Mouse (Mus musculus): Measurements from ENCODE around the gene Cenpi. TPM values are rescaled to one million over a fixed set of nuclear protein-coding genes. Genes with fewer than 3 reads are reported as not detected.
A peak's percentile ranks its signal among the peaks of the same experiment; 100 is the strongest.
"Not testable (repeated sequence)": the region's sequence is repeated elsewhere in the genome, so short reads cannot be mapped to it uniquely, and the experiment has no call there.

Gene Cenpi
- polyA plus RNA-seq, 1 experiment from 2014 or later, result 31.3 TPM

DNA sequence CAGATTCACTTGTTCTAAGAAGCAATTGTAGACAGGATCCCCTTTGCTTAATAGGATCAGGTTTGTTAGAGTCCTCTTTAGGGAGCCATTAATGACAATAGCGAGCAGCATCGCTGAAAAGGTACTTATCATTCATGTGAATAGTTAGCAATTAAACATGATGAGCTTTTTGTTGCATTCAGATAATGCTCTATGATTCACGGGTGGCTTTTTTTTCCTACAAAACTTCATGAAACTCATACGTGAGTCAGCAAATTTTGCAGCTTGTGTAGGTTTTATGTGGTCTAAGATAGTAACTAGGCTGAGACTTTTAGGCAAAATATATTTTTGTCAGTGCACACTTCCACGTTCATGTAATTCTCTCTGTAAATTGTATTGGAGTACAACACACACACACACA, 7.7 kb upstream of the Cenpi start:
- 62% methylated on average over 5 of the region's 5 CpGs for WGBS
- Histone ChIP-seq H3K4me1 (peaks cover 17% of the 10 kb centered on the region), H3K36me3 (peaks cover 2% of the 10 kb centered on the region; the same call in 1 of the 2 replicates), H3K9me3 (replicated peaks) (no peaks in the 10 kb centered on the region), H3K27ac (replicated peaks) (no peak overlapping the region), H3K4me3 (no peak overlapping the region), H3K27me3 (ENCODE audit: low read depth, poor library complexity, severe bottlenecking) (peaks cover 74% of the 10 kb centered on the region)
- DNase-seq (ENCODE audit: low spot score), result no peak

GRCm38 (mm10) chrX:134303287-134303686, 4.6 kb upstream of the Cenpi start:
- Histone ChIP-seq H3K4me3 (no peak overlapping the region), H3K27me3 (ENCODE audit: low read depth, poor library complexity, severe bottlenecking) (peaks cover 48% of the 10 kb centered on the region), H3K36me3 (peaks cover 2% of the 10 kb centered on the region; the same call in 1 of the 2 replicates), H3K27ac (replicated peaks) (no peak overlapping the region), H3K9me3 (replicated peaks) (no peaks in the 10 kb centered on the region), H3K4me1 (no peaks in the 10 kb centered on the region)
- DNase-seq (ENCODE audit: low spot score), result no peak
- 88% methylated on average over 1 of the region's 1 CpGs for WGBS

DNA sequence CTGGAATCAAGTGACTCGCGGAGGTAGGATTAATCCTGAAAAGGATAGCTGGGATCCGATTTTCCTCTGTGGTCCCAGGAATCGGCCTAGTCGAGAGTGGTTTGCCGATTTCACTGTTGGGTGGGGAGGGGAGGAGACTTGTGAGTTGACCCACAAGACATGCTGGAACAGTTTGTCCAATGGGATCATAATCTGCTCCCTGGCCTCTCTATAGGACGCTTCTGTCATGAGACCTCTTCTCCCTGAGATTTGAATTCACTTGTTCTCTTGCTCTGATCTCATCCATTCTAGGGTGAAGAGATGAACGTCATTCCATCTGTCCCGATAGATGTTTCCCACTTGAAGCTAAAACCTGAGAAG, 371 bp downstream of the Cenpi start:
- H3K9me3 ChIP-seq (replicated peaks), result no peaks in the 10 kb centered on the region
- peak overlapping the region; percentile 56 for H3K4me3 ChIP-seq
- 28% methylated on average over 9 of the region's 9 CpGs for WGBS
- DNase-seq (ENCODE audit: low spot score), result no peak
- peaks cover 33% of the 10 kb centered on the region for H3K36me3 ChIP-seq
- peaks cover 5% of the 10 kb centered on the region for H3K4me1 ChIP-seq
- H3K27me3 ChIP-seq (ENCODE audit: low read depth, poor library complexity, severe bottlenecking), result peaks cover 11% of the 10 kb centered on the region; the same call in 1 of the 2 replicates
- H3K27ac ChIP-seq (replicated peaks), result peak overlapping the region; percentile 85

DNA sequence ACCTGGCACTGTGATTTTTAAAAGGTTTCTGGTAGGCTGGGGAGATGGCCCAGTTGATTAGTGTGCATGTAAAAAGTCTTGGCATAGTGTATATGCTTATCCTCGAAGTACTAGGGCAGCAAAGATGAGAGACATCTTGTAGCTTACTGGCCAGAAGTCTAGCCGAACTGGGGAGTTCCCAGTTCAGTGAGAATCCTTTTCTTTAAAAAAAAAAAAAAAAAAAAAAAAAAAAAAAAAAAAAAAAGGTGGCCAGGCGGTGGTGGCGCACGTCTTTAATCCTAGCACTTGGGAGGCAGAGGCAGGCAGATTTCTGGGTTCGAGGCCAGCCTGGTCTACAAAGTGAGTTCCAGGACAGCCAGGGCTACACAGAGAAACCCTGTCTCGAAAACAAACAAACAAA, 3.3 kb downstream of the Cenpi start:
- H3K36me3 ChIP-seq, result peaks cover 45% of the 10 kb centered on the region

DNA sequence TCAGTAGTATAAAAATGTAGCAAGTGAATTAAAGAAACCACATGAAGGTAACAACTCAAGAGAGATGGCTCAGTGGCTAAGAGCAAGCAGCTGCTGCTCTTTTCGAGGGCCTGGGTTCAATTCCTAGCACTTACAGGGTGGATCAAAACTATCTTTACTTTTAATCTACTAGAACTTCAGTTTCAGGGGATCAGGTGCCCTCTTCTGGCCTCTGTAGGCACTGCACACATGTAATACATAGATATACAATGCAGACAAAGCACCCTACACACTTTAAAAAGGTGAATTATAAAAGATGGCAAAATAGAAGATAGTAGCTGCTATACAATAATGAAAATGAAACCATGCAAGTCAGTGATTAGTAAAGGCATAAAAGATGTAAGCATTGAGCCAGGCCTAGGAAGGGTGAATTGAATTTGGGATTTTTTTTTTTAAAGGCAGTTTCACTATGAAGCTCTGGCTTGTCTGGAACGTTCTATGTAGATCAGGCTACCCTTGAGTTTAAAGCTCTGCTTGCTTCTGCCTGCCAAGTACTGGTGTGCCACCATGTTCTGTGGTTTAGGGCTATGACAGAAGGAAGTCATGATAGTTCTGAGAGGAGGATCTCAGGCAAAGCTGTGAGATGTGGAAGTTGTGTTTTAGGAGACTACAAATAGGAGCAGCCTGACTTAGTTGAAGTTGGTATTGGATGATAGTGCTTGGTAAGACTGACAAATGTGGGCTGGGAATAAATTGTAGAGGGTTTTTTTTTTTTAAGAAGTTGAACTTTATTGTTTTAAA, 11.5 kb downstream of the Cenpi start:
- Histone ChIP-seq H3K36me3 (peaks cover 64% of the 10 kb centered on the region), H3K27ac (replicated peaks) (no peak overlapping the region), H3K27me3 (ENCODE audit: low read depth, poor library complexity, severe bottlenecking) (no peaks in the 10 kb centered on the region), H3K9me3 (replicated peaks) (no peaks in the 10 kb centered on the region), H3K4me1 (no peaks in the 10 kb centered on the region), H3K4me3 (no peak overlapping the region)
- DNase-seq (ENCODE audit: low spot score), result peak; percentile 15
- WGBS, result 74% methylated on average over 2 of the region's 2 CpGs

More for the DNA sequence above, 3.3 kb downstream of the Cenpi start:
- not testable (repeated sequence) for H3K4me1 ChIP-seq; H3K9me3 ChIP-seq (replicated peaks); H3K4me3 ChIP-seq; DNase-seq (ENCODE audit: low spot score); H3K27ac ChIP-seq (replicated peaks); H3K27me3 ChIP-seq (ENCODE audit: low read depth, poor library complexity, severe bottlenecking)
- 91% methylated on average over 7 of the region's 7 CpGs for WGBS

DNA sequence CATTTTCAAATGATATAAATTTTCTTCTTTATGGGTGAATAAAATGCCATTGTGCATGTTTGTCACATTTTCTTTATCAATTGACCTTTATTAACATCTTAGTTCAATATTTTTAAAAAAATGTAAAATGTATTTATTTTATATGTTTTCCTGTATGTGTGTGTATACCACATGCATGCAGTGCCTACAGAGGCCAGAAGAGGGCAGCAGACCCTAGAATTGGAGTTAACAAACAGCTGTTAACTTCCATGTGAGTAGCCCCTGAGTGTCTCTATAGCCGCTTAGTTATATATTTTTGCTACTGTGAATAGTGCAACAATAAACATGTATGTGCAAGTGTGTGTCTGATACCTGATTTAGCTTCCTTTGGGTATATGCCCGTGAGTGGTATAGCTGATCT, 25.4 kb downstream of the Cenpi start:
- no peak overlapping the region for H3K27ac ChIP-seq (replicated peaks)
- peaks cover 9% of the 10 kb centered on the region; the same call in 1 of the 2 replicates for H3K9me3 ChIP-seq (replicated peaks)
- H3K4me1 ChIP-seq, result no peaks in the 10 kb centered on the region
- no peak for DNase-seq (ENCODE audit: low spot score)
- peaks cover 58% of the 10 kb centered on the region for H3K36me3 ChIP-seq
- H3K4me3 ChIP-seq, result no peak overlapping the region
- H3K27me3 ChIP-seq (ENCODE audit: low read depth, poor library complexity, severe bottlenecking), result no peaks in the 10 kb centered on the region
- 93% methylated on average over 2 of the region's 2 CpGs for WGBS

DNA sequence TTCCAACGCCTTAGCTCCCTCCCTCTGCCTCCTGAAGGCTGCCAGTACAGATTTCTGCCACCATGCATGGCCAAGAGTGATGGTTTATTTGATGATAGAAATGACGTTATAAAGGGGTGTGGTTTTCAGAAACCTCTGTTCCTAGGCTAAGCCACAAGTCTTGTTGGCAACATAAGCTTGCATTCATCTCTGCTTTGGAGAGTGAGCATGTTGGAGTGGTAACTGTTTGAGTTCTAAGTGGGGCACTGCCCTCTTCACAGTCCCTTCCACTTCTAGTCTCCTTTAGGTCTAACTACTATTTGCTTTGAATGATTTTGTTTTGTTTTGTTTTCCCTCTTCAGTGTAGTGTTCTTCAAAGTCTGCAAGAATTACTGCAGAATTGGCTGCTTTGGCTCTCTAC, 34.9 kb downstream of the Cenpi start:
- no peak overlapping the region for H3K4me3 ChIP-seq
- no peak overlapping the region for H3K27ac ChIP-seq (replicated peaks)
- peaks cover 27% of the 10 kb centered on the region; the same call in 1 of the 2 replicates for H3K27me3 ChIP-seq (ENCODE audit: low read depth, poor library complexity, severe bottlenecking)
- 83% methylated on average over 2 of the region's 2 CpGs for WGBS
- peaks cover 69% of the 10 kb centered on the region for H3K36me3 ChIP-seq
- no peak for DNase-seq (ENCODE audit: low spot score)
- no peaks in the 10 kb centered on the region for H3K4me1 ChIP-seq
- H3K9me3 ChIP-seq (replicated peaks), result no peaks in the 10 kb centered on the region

DNA sequence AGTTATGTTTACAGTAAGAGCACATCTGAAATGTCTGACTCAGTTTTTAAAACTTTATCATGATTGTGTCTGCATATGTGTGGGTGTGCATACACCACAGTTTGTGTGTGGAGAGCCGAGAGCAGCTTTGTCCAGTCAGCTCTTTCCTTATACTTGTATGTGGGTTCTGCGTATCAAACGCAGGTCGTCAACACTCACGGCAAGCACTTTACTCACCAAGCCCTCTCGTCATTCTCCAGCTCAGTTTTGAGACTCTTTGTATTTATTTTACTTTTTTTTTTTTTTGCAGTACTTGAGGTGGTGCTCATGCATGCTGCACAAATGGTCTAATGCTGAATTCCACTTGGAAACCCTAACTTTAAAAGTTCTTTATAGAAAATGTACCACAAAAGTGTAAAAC, 42.3 kb downstream of the Cenpi start:
- WGBS, result 94% methylated on average over 6 of the region's 6 CpGs
- Histone ChIP-seq H3K27me3 (ENCODE audit: low read depth, poor library complexity, severe bottlenecking) (peaks cover 8% of the 10 kb centered on the region; the same call in 1 of the 2 replicates), H3K27ac (replicated peaks) (no peak overlapping the region), H3K4me1 (no peaks in the 10 kb centered on the region), H3K36me3 (peaks cover 26% of the 10 kb centered on the region), H3K4me3 (no peak overlapping the region), H3K9me3 (replicated peaks) (no peaks in the 10 kb centered on the region)
- DNase-seq (ENCODE audit: low spot score), result no peak

DNA sequence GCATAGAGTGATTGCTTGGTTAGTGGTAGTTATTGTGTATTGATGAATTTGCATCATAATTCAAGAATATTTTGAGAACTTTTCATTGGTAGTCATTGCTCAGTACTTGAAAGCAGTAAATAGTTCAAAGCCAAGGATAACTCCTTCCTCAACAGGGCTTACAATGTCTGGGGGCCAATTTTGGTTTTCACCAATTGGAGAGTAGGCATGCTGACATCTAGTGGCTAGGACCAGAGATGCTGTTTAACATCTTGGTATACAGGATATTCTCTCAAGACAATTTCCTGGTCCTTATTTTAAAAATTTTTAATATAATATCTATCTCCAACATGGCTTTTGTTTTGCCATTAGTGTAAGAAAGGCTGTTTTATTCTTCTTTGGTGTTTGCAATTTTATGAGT, 46.0 kb downstream of the Cenpi start:
- no peak overlapping the region for H3K27ac ChIP-seq (replicated peaks)
- peaks cover 8% of the 10 kb centered on the region for H3K27me3 ChIP-seq (ENCODE audit: low read depth, poor library complexity, severe bottlenecking)
- peaks cover 11% of the 10 kb centered on the region; the same call in 1 of the 2 replicates for H3K36me3 ChIP-seq
- no peak overlapping the region for H3K4me3 ChIP-seq
- DNase-seq (ENCODE audit: low spot score), result no peak
- H3K4me1 ChIP-seq, result no peaks in the 10 kb centered on the region
- no peaks in the 10 kb centered on the region for H3K9me3 ChIP-seq (replicated peaks)

DNA sequence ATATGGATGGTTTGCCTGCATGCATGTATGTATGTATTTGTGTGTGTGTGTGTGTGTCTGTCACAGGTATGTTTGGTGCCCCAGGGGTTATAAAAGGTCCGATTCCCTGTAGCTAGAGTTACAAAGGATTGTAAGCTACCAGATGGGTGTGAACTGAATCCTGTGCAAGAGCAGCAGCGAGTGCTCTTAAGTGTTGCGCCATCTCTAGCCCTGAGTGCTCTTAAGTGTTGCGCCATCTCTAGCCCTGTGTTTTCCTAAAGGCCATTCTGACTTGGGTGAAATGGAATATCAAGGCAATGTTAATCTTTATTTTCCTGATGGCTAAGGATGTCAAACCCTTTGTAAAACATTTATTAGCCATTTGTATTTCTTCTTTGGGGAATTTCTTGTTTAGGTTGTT, 51.5 kb downstream of the Cenpi start:
- DNase-seq (ENCODE audit: low spot score), result no peak
- WGBS, result 87% methylated on average over 4 of the region's 4 CpGs
- Histone ChIP-seq H3K4me3 (no peak overlapping the region), H3K4me1 (no peaks in the 10 kb centered on the region), H3K9me3 (replicated peaks) (no peaks in the 10 kb centered on the region), H3K27me3 (ENCODE audit: low read depth, poor library complexity, severe bottlenecking) (peaks cover 12% of the 10 kb centered on the region), H3K27ac (replicated peaks) (no peak overlapping the region), H3K36me3 (peaks cover 23% of the 10 kb centered on the region)

DNA sequence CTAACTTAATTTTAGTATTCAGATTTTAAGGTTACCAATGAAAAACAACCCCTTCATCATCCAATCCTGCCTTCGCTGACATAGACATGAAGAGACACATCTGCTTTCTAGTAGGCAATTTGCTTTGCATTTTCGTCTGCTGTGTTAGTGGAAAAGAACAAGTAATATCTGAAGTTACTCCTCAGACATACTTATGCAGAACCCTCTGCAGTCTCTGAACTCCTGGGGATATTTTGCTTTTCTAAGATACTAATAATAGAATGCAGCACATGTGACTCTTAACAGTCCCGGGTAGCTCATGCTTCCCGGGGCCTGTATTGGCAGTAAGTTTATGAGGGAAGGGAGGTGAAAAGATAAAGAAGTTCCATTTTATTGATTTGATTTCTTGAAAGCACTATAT, 54.3 kb downstream of the Cenpi start:
- no peak overlapping the region for H3K27ac ChIP-seq (replicated peaks)
- 93% methylated on average over 4 of the region's 4 CpGs for WGBS
- peaks cover 32% of the 10 kb centered on the region for H3K27me3 ChIP-seq (ENCODE audit: low read depth, poor library complexity, severe bottlenecking)
- DNase-seq (ENCODE audit: low spot score), result no peak
- no peak overlapping the region for H3K4me3 ChIP-seq
- no peaks in the 10 kb centered on the region for H3K9me3 ChIP-seq (replicated peaks)
- H3K36me3 ChIP-seq, result peaks cover 26% of the 10 kb centered on the region
- H3K4me1 ChIP-seq, result no peaks in the 10 kb centered on the region

DNA sequence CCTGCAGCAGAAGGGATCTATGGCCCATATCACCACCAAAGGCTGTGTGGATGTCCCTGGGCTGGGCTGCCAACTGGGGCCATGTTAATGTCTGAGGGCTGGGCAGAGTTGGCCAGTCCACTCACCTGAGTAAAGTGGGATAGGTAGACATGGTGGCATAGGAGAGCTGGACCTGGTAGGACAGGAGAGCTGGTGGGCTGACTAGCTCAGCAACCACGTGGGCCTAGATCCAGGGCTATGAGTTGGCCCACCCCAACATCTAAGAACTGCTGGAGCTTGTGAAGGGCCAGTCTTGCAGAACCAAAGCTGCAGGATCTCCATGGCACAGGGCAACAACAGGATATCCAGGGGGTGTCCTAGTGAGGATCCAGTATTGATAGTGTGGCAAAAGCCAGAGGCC, 57.5 kb downstream of the Cenpi start:
- DNase-seq (ENCODE audit: low spot score), result no peak
- Histone ChIP-seq H3K4me3 (no peak overlapping the region), H3K4me1 (no peaks in the 10 kb centered on the region), H3K9me3 (replicated peaks) (no peaks in the 10 kb centered on the region), H3K27me3 (ENCODE audit: low read depth, poor library complexity, severe bottlenecking) (peaks cover 29% of the 10 kb centered on the region), H3K36me3 (peaks cover 26% of the 10 kb centered on the region), H3K27ac (replicated peaks) (no peak overlapping the region)
- WGBS, result 79% methylated on average over 1 of the region's 1 CpGs

DNA sequence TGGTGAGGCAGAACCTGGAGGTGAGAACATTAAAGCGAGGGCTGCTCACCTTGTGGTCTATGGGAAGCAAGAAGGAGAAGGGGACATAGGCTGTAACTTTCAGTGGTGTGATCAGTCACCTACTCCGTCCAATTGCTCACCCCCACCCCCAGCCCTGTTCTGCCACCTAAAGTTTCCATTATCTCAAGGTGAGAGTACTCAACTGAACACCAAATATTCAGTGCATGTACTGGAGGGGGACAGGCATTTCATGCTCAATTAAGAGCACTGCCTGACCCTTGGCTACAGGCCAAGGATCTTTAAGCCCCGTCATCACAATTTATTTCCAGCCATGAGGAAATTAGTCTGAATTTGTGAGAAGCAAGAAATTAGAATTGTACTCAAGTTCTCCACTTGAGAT, 58.7 kb downstream of the Cenpi start:
- DNase-seq (ENCODE audit: low spot score), result no peak
- Histone ChIP-seq H3K36me3 (peaks cover 24% of the 10 kb centered on the region), H3K27me3 (ENCODE audit: low read depth, poor library complexity, severe bottlenecking) (peaks cover 29% of the 10 kb centered on the region), H3K27ac (replicated peaks) (no peak overlapping the region), H3K4me1 (no peaks in the 10 kb centered on the region), H3K4me3 (no peak overlapping the region), H3K9me3 (replicated peaks) (no peaks in the 10 kb centered on the region)
- WGBS, result 95% methylated on average over 3 of the region's 3 CpGs

Measured in midbrain, embryonic 10.5 days (tissue).